Mouse (Mus musculus) intestine, embryonic 16.5 days (tissue): ENCODE results near the gene Vezt. TPM values are rescaled to one million over a fixed set of nuclear protein-coding genes. Genes with fewer than 3 reads are reported as not detected.

Experiments
- ATAC-seq: fragments of 200-750 bp; cut with Nextera tagmentation; 2 replicates; pipeline ENCODE4 v1.8.0; 2017; ENCODE audit warnings: moderate TSS enrichment, moderate library complexity
- H3K27ac ChIP-seq: fragments of 300-500 bp; sonication (generic); 2 replicates; pipeline ENCODE4 v1.5.1; 2014; ENCODE audit warnings: mild to moderate bottlenecking, low read length
- H3K27me3 ChIP-seq: fragments of 300-500 bp; sonication (generic); replicated peaks from 2 replicates; pipeline ENCODE4 v1.6.1; 2014; ENCODE audit warnings: low read length, control low read depth, mixed read lengths; ENCODE audit not compliant: control insufficient read depth, insufficient read depth
- H3K36me3 ChIP-seq: fragments of 300-500 bp; sonication (generic); 2 replicates; pipeline ENCODE4 v1.6.1; 2014; ENCODE audit warnings: low read length, control low read depth; ENCODE audit not compliant: control insufficient read depth, insufficient read depth
- H3K4me1 ChIP-seq: fragments of 300-500 bp; sonication (generic); 2 replicates; pipeline ENCODE4 v1.6.1; 2014; ENCODE audit warnings: low read length, control low read depth, mixed read lengths; ENCODE audit not compliant: control insufficient read depth, insufficient read depth
- H3K4me2 ChIP-seq: fragments of 300-500 bp; sonication (generic); 2 replicates; pipeline ENCODE4 v1.6.1; 2014; ENCODE audit warnings: low read depth, low read length, control low read depth
- H3K4me3 ChIP-seq: fragments of 300-500 bp; sonication (generic); 2 replicates; pipeline ENCODE4 v1.5.1; 2014; ENCODE audit warnings: mild to moderate bottlenecking, low read length
- H3K9ac ChIP-seq: fragments of 300-500 bp; sonication (generic); 2 replicates; pipeline ENCODE4 v1.6.1; 2014; ENCODE audit warnings: low read depth, low read length
- H3K9me3 ChIP-seq: fragments of 300-500 bp; sonication (generic); 2 replicates; pipeline ENCODE4 v1.6.1; 2016; ENCODE audit warnings: low read length, control low read depth; ENCODE audit not compliant: control insufficient read depth
- WGBS: fragments of 180-500 bp; shearing (Covaris S2); extraction: QIAGEN DNeasy Blood & Tissue Kit; methylation state at CpG from one replicate; pipeline ENCODE4 v1.1.7; 2014; 5-methylcytosine and 5-hydroxymethylcytosine counted together
- polyA plus RNA-seq: library from polyadenylated mRNA; unstranded; fragments of >200 nt; fragmentation: Nextera tagmentation; extraction: Ambion mirVana; gene quantifications from 2 replicates; pipeline ENCODE4 v1.2.1, GENCODE M21; 2015

The Vezt gene
- polyA plus RNA-seq, 1 experiment from 2014 or later: 18.5 TPM

DNA sequence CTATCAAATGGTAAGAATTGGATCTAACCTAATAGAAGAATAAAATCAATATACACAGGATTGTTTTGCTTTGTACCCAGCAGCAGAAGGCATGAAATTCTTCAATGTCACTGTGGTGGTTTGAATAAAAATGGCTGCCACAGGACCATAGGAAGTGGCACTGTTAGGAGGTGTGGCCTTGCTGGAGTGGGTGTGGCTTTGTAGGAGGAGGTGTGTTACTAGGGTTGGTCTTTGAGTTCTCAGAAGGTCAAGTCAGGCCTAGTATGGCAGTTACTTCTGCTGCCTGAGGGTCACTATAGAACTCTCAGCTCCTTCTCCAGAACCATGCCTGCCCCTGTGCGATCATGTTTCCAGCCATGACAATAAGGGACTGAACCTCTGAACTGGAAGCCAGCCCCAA, 40.5 kb downstream of the Vezt start:
- H3K27ac ChIP-seq: no peak overlapping the region
- H3K4me3 ChIP-seq: no peak overlapping the region
- H3K27me3 ChIP-seq: no peaks in the 10 kb centered on the region
- ATAC-seq: no peak
- no peak overlapping the region for H3K9ac ChIP-seq
- peaks cover 19% of the 10 kb centered on the region; the same call in 1 of the 2 replicates for H3K36me3 ChIP-seq
- 97% methylated on average over 1 of the region's 1 CpGs for WGBS
- H3K9me3 ChIP-seq: no peaks in the 10 kb centered on the region
- no peak overlapping the region for H3K4me2 ChIP-seq
- no peaks in the 10 kb centered on the region for H3K4me1 ChIP-seq

DNA sequence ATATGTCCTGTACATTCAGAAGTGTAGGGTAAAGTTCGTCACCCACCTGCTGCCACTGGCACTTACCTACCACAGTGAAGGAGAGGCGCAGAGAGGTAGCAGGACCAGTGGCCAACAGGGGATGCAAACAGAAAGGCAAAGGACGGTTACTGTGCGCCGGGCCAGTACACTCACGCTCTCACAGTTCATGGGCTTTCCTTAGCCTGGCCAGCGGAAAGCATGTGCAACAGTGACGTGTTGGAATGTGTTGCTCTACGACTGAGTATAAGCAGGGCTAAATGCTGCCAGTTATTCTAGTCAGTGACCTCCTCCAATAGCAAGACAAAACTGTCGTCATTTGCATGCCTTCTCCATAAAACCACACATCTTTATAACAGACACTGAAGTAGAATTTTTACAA, 41.5 kb downstream of the Vezt start:
- peaks cover 19% of the 10 kb centered on the region; the same call in 1 of the 2 replicates for H3K36me3 ChIP-seq
- no peaks in the 10 kb centered on the region for H3K27me3 ChIP-seq

DNA sequence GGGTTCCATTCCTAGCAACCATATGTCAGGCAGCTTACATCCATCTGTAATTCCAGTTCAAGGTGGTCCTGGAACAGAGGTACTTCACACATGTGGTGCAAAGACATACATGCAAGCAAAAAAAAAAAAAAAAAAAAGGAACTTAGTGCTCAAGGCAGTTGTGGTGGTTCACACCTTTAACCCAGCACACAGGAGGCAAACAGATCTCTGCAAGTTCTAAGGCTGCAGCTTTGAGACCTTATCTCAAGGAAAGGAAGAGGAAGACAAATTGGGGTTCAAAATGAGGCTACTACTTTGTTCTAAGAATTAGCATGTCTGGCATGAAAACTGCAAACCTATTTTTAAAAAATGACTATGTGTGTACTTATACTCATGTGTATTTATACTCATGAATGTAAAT, 50.3 kb downstream of the Vezt start:
- H3K9me3 ChIP-seq: no peaks in the 10 kb centered on the region
- H3K4me3 ChIP-seq: no peak overlapping the region
- no peak overlapping the region for H3K27ac ChIP-seq
- no peaks in the 10 kb centered on the region for H3K27me3 ChIP-seq
- H3K4me2 ChIP-seq: no peak overlapping the region
- H3K9ac ChIP-seq: no peak overlapping the region
- ATAC-seq: no peak
- no peaks in the 10 kb centered on the region; the same call in 1 of the 2 replicates for H3K36me3 ChIP-seq
- no peaks in the 10 kb centered on the region for H3K4me1 ChIP-seq

More for the DNA sequence above, 41.5 kb downstream of the Vezt start:
- H3K4me3 ChIP-seq: no peak overlapping the region
- 89% methylated on average over 10 of the region's 10 CpGs for WGBS
- no peak for ATAC-seq
- H3K9me3 ChIP-seq: no peaks in the 10 kb centered on the region
- H3K27ac ChIP-seq: no peak overlapping the region
- no peak overlapping the region for H3K9ac ChIP-seq
- no peak overlapping the region for H3K4me2 ChIP-seq
- H3K4me1 ChIP-seq: no peaks in the 10 kb centered on the region

DNA sequence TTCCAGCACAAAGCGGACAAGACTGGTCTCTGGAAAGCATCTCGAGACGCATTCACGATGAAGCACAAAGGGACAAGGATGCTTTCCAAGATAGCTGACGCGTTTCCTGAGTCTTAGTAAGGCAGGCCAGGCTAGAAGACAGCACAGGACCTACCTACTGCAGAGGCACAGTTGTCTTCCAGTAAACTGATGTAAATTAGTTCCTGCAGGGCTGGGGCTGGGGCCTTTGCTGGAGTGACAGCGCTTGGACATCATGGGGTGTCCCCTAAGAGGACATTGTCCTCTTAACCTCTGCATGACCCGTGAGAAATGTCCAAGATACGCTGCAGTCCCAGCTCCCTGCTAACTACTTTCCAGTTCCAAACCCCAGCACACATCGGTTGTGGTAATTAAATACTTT, 66.3 kb downstream of the Vezt start:
- H3K36me3 ChIP-seq: no peaks in the 10 kb centered on the region
- no peak overlapping the region for H3K4me2 ChIP-seq
- H3K4me3 ChIP-seq: no peak overlapping the region
- no peak overlapping the region for H3K9ac ChIP-seq
- H3K27me3 ChIP-seq: no peaks in the 10 kb centered on the region
- 65% methylated on average over 10 of the region's 10 CpGs for WGBS
- H3K27ac ChIP-seq: no peak overlapping the region
- H3K9me3 ChIP-seq: no peaks in the 10 kb centered on the region
- ATAC-seq: no peak
- H3K4me1 ChIP-seq: no peaks in the 10 kb centered on the region

DNA sequence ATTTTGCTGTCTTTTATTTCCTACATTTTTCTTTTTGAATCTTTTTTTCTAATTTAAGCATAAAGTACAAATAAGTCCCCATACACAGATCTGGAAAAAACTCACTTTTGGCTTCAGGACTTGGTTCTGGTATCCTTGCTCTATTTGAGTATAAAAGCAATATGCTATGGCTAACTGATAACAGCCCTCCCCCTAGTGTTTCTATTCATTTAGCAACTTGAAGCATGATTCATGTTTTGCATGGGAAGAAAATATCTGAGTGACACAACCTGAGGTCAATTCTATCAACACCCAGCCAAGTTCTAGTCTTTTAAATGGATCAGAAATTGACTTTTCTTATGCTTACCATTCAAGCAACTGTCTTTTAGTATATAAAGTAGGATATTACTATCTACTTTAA, 68.1 kb downstream of the Vezt start:
- H3K36me3 ChIP-seq: no peaks in the 10 kb centered on the region
- no peak overlapping the region for H3K4me2 ChIP-seq
- no peak overlapping the region for H3K27ac ChIP-seq
- no peaks in the 10 kb centered on the region for H3K27me3 ChIP-seq
- H3K4me1 ChIP-seq: no peaks in the 10 kb centered on the region
- no peaks in the 10 kb centered on the region for H3K9me3 ChIP-seq
- ATAC-seq: no peak
- no peak overlapping the region for H3K4me3 ChIP-seq
- no peak overlapping the region for H3K9ac ChIP-seq

DNA sequence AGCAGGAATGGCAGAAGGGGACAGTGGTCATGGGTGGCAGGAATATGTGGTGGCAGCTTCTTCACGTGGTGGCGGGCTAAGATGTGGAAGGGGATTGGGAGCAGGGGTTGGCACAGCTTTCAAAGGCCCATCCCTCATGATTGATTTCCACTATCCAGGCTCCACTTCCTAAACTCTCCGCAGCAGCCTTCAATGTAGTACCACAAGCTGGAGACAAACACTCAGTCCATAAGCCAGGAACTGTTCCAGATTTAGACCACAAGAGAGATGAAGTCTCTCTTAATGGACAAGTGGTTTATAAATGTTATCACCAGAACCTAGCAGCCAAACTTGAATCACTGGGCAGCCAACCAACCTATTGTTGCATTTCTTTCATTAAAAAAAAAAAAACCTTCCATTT, 81.6 kb downstream of the Vezt start:
- Histone ChIP-seq H3K27ac (no peak overlapping the region), H3K27me3 (no peaks in the 10 kb centered on the region), H3K4me3 (no peak overlapping the region), H3K9ac (no peak overlapping the region), H3K4me2 (no peak overlapping the region), H3K4me1 (no peaks in the 10 kb centered on the region), H3K36me3 (no peaks in the 10 kb centered on the region), H3K9me3 (no peaks in the 10 kb centered on the region)
- WGBS: 74% methylated on average over 3 of the region's 3 CpGs
- ATAC-seq: no peak

DNA sequence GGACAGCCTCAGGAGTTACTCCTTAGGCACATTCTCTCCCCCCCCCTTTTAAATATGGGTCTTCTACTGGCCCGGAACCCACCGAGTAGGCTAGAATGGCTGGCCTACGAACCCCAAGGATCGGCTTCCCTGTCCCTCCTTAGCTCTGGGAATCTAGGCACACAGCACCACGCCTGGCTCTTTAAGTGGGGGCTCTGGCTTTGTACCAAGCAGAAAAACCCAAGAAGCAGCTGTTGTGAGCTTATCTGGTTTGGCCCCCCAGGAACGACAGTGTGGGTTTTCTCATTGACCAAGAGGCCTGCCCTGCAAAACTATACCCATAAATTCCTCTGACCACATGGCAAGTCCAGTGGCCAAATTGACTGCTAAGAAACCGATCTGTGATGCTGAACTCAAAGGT, 82.1 kb downstream of the Vezt start:
- no peak overlapping the region for H3K9ac ChIP-seq
- WGBS: 90% methylated on average over 7 of the region's 7 CpGs
- H3K9me3 ChIP-seq: no peaks in the 10 kb centered on the region
- H3K4me2 ChIP-seq: no peak overlapping the region
- no peak for ATAC-seq
- no peaks in the 10 kb centered on the region for H3K36me3 ChIP-seq
- no peaks in the 10 kb centered on the region for H3K27me3 ChIP-seq
- H3K27ac ChIP-seq: no peak overlapping the region
- no peaks in the 10 kb centered on the region for H3K4me1 ChIP-seq
- no peak overlapping the region for H3K4me3 ChIP-seq

DNA sequence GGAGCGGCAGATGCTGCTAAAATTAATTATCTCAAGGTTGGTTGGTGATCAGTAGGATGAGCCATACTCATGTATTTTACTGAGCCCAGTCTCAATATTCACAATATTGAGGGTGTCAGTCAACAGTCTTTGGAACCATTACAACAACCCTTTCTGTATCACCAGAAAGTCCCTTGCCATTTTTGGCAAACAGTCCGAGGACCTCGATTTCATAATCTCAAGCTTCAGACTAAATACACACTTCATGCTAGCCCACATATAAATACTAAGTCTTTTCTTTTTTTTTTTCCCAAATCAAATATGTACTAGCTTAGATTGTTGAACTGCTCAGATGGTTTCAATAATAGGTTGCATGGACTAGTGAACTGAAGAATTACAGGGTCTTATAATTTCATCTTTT, 84.6 kb downstream of the Vezt start:
- Histone ChIP-seq H3K4me2 (no peak overlapping the region), H3K4me3 (no peak overlapping the region), H3K27ac (no peak overlapping the region), H3K4me1 (no peaks in the 10 kb centered on the region), H3K9me3 (no peaks in the 10 kb centered on the region), H3K9ac (no peak overlapping the region), H3K36me3 (no peaks in the 10 kb centered on the region), H3K27me3 (no peaks in the 10 kb centered on the region)
- no peak for ATAC-seq
- 92% methylated on average over 3 of the region's 3 CpGs for WGBS

DNA sequence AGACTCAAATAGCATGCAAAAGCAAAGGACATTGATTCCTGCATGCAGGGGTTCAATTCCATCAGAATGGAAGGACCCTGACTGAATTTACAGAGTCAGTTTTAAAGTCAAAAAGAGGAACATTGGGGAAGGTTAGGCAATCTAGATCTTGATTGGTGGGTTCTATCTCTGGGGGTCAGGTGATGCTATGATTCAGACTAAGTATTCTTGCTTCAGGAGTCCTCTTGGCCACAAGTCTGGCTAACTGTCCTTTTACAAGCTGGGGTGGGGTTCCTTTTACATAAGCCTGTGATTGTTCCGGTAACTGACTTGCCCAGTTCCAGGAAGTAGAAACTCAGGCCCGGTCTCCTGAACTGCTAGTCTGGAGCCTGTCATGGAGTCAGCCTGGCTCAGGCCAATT, 85.7 kb downstream of the Vezt start:
- WGBS: 82% methylated on average over 2 of the region's 2 CpGs
- no peak for ATAC-seq
- Histone ChIP-seq H3K4me1 (peaks cover 3% of the 10 kb centered on the region; the same call in 1 of the 2 replicates), H3K27me3 (no peaks in the 10 kb centered on the region), H3K9me3 (no peaks in the 10 kb centered on the region), H3K4me3 (no peak overlapping the region), H3K36me3 (no peaks in the 10 kb centered on the region), H3K9ac (no peak overlapping the region), H3K27ac (no peak overlapping the region), H3K4me2 (no peak overlapping the region)

DNA sequence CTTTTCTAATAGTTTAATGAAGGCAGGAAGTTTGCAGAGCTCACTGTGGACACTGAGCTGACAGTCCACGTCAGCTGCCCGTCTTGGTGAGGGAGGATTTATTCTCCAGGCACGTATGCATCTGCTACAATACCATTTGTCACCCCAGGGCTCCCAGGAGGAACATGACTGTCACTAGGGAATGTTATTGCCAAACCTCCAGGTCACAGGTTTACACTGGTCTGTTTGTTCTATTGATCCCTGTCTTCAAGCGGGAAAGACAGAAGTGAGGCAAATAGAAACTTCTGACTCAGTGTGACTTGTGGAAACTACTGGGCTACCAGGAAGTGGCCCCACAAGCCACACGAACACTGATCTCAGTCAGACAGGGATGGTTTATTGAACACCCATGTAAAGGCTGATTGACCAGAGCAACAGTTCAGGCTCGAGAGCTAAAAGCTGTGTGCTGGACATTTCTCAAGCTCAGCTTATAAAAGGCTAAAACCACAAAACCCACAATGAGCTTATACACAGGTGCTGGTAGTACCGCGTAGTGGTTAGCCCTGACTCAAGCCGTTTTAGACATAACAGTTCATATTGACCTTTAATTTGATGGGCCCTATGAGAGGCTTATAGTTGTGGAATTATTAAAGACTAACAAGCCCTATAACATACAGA, 89.6 kb downstream of the Vezt start:
- no peaks in the 10 kb centered on the region for H3K36me3 ChIP-seq
- H3K4me3 ChIP-seq: no peak overlapping the region
- no peak overlapping the region for H3K9ac ChIP-seq
- 0 out of 2 replicates have a peak, but pooled peaks have one; percentile 42 for ATAC-seq
- H3K27ac ChIP-seq: no peak overlapping the region
- no peaks in the 10 kb centered on the region for H3K9me3 ChIP-seq
- H3K4me1 ChIP-seq: peaks cover 3% of the 10 kb centered on the region; the same call in 1 of the 2 replicates
- H3K27me3 ChIP-seq: no peaks in the 10 kb centered on the region
- no peak overlapping the region for H3K4me2 ChIP-seq
- 50% methylated on average over 9 of the region's 9 CpGs for whole genome bisulfite sequencing
